Mouse (Mus musculus) heart, postnatal 36 days (tissue): ENCODE data around the gene Slc25a19. TPM values are rescaled to one million over a fixed set of nuclear protein-coding genes. Genes with fewer than 3 reads are reported as not detected.

ENCODE experiments used
- DNase-seq, 2 experiments: peaks; one replicate each; pipeline ENCODE4 v3.0.0; 2021 to 2022
- intact Hi-C: fragments of 180-260 bp; cut with DNase I; formaldehyde crosslinking; loops from one replicate; pipeline ENCODE4 v1.15.1; 2025
- total RNA-seq, 2 experiments: library from RNA; stranded (reverse); gene quantifications; 2 replicates each; pipeline ENCODE4 v1.2.3; 2021

The Slc25a19 gene
- total RNA-seq, 2 experiments from 2014 or later, result 35.5 to 38.8 TPM

- intact Hi-C loops, result no loop called here
- no peak for DNase-seq
Observed at GRCm38 (mm10) chr11:115623487-115624070, 4.5 kb downstream of the Slc25a19 start.

GRCm38 (mm10) chr11:115619949-115620348 lies 8.1 kb downstream of the Slc25a19 start:
- no peak for DNase-seq
- intact Hi-C loops, result no loop called here

GRCm38 (mm10) chr11:115618732-115619516 lies 9.2 kb downstream of the Slc25a19 start:
- DNase-seq, result no peak
- intact Hi-C loops, result no loop called here

GRCm38 (mm10) chr11:115618001-115618400 lies 10.1 kb downstream of the Slc25a19 start:
- DNase-seq, result no peak
- intact Hi-C loops, result no loop called here

- no peak for DNase-seq
Observed at GRCm38 (mm10) chr11:115616893-115617292, 11.2 kb downstream of the Slc25a19 start.

GRCm38 (mm10) chr11:115616371-115616770 lies 11.7 kb downstream of the Slc25a19 start:
- intact Hi-C loops, result no loop called here
- DNase-seq, result no peak

More at GRCm38 (mm10) chr11:115616893-115617292, 11.2 kb downstream of the Slc25a19 start:
- intact Hi-C loops, result no loop called here

GRCm38 (mm10) chr11:115615875-115616274 lies 12.2 kb downstream of the Slc25a19 start:
- intact Hi-C loops, result no loop called here
- no peak for DNase-seq

- DNase-seq, result no peak
- intact Hi-C loops, result no loop called here
Observed at GRCm38 (mm10) chr11:115615108-115615825, 12.8 kb downstream of the Slc25a19 start.

GRCm38 (mm10) chr11:115614346-115615107 lies 13.6 kb downstream of the Slc25a19 start:
- intact Hi-C loops, result loop anchor here (5.0 kb wide), 1 partner anchor 132 kb away; no protein-coding TSS in a partner anchor
- no peak for DNase-seq

GRCm38 (mm10) chr11:115613138-115613945 lies 14.8 kb downstream of the Slc25a19 start:
- intact Hi-C loops, result loop anchor here (5.0 kb wide), 1 partner anchor 131 kb away; no protein-coding TSS in a partner anchor
- no peak for DNase-seq

- intact Hi-C loops, result loop anchor here (5.0 kb wide), 1 partner anchor 130 kb away; no protein-coding TSS in a partner anchor
Observed at GRCm38 (mm10) chr11:115612410-115613137, 15.5 kb downstream of the Slc25a19 start, which contains the start of gene Mif4gd. TSS of gene Mif4gd (minus strand) at chr11:115612969.

GRCm38 (mm10) chr11:115612059-115612409 lies 16.1 kb downstream of the Slc25a19 start:
- intact Hi-C loops, result loop anchor here (5.0 kb wide), 1 partner anchor 130 kb away; no protein-coding TSS in a partner anchor
- peak; percentile 83 to 85 for DNase-seq

More at GRCm38 (mm10) chr11:115612410-115613137, 15.5 kb downstream of the Slc25a19 start, which contains the start of gene Mif4gd:
- peak; percentile 95 for DNase-seq

- intact Hi-C loops, result loop anchor here (5.0 kb wide), 1 partner anchor 129 kb away; no protein-coding TSS in a partner anchor
- DNase-seq, result no peak
Observed at GRCm38 (mm10) chr11:115611173-115611572, 16.9 kb downstream of the Slc25a19 start.

GRCm38 (mm10) chr11:115609576-115609975 lies 18.5 kb downstream of the Slc25a19 start:
- intact Hi-C loops, result no loop called here
- DNase-seq, result no peak

GRCm38 (mm10) chr11:115608421-115609399 lies 19.4 kb downstream of the Slc25a19 start:
- intact Hi-C loops, result no loop called here
- no peak for DNase-seq

- intact Hi-C loops, result no loop called here
- no peak for DNase-seq
Observed at GRCm38 (mm10) chr11:115606733-115607132, 21.4 kb downstream of the Slc25a19 start.

- no peak for DNase-seq
- intact Hi-C loops, result loop anchor here (5.0 kb wide), 1 partner anchor 117 kb away; no protein-coding TSS in a partner anchor
Observed at GRCm38 (mm10) chr11:115604304-115604696, 23.8 kb downstream of the Slc25a19 start.
